Mouse (Mus musculus) cerebellum, postnatal 36 days (tissue): ENCODE results near the gene Cdc26.

Experiments
- DNase-seq, 2 experiments: peaks; one replicate each; pipeline ENCODE4 v3.0.0; 2021 to 2022; ENCODE audit warnings: mixed read lengths in 2 of 2

Cdc26 gene

DNA sequence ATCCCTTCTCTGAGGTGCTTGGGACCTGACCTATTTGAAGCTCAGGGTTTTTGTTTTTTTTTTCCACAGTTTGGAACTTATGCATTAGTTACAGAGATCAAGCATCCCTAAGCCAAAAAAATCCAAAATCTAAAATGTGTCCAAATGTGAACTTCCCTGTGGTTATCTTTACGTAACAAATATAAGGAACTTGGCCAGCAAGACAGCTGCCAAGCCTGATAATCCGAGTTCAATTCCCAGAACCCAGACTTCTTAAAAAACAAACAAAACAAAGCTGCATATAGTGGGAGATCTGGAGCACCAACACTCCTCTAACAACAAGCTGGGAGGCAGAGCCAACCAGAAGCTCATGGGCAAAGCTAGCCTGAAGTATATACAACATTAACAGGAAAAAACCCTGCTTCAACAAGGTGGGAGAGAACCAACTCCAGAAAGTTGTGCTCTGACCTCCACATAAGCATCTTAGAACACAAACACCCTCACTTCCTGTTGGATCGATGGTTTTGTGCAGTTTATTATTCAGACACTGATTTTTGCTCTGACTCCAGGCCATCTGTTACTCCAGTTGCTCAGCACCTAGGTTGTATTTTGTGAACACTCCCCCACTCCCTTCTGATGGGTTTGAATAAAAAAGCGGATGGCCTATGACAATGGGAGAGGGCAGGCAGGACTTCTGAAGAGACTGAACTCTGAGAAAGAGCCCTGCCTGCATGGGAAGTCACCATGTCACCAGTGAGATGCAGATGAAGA lies 10.7 kb downstream of the Cdc26 start:
- no peak for DNase-seq

DNA sequence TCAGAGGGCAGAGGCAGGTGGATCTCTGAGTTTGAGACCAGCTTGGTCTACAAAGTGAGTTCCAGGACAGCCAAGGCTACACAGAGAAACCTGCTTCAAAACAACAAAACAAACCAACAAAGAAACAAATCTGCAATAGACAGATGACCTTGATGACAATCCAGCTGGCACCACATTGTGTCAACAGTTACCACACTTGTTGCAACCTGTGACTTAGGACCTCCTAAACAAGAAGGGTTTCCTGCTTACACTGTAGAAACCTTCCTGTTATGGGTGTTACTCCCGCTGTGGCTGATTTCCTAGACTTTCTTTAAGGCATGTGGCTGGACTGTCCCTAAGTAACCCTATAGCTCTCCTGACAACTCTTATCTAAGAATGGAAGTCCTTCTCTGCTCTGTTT lies 12.6 kb downstream of the Cdc26 start:
- DNase-seq, result no peak

DNA sequence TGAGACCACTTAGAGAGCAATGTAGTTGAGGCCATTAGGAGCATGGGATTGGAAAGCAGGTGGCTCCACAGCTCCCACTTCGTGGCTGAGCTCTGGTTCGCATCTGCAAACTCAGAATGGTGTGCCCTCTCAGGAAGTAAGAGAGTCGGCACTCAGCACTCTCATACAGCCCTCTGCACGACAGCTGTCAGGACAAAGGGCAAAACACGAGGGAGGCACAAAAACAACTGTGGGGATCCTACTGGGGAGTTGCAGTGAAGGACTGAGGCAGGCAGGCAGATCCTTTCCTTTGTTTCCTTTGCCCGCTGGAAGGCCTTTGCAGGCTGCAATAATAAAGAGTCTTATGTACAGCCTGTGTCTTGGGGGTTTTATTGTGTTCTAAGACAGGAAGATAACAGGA lies 15.0 kb downstream of the Cdc26 start:
- no peak for DNase-seq

DNA sequence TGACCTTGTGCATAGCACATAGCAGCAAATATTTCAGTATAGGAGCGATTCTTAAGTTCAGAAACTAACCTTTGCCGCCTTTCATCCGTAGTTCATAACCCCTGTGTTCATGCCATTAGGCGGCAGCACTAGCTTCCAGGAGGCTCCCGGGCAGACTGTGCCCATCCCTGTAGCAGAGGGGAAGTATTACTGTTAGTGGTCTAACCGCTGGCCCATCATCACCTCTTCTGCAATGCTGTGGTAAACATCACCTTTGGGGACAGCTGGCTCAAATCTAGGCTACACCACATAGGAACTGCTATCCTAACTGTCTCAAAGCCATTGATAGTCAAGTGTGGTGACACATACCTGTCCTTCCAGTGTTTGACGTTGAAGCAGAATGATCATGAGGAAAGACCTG lies 16.6 kb downstream of the Cdc26 start:
- no peak for DNase-seq

DNA sequence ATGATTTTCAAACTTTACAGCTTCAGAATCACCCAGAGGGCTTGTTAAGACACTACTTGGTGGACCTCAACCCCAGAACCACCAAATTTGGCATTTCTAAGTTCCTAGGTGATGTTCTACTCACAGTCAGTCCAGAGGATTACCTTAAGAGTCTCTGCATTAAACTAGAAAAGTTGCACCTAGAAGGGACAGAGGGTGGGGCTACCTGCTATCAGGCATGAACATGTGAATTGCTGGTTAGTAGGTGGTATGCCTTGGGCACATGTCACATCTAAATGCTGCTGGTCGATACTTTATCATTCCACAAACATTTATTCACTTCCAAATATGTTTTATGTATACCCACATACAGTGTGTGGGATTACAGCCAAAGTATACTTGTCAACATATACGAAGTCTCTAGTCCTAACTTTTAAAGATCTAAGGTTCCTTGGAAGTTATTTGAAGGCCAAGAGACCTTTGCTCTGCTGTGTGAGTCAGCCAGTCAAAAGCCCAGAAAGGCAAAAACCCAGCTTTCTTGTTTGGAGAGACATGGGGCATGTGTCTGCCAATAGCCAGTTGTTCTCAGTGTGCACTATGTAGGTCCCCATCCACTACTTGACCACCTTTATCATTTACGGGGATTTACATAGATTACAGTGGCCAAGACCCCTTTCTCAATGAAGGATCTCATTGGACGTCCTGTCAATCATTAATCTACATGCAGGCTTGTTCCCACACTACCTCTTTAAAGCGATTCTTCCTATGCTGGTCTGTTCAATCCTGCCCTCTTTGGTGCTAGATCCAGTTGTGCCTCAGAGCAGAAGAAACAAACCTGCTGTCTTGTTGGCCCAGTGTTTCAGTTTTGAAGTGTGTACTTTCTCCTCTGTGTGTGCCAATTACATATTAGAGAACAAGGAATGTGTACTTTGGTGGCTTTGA lies 18.6 kb downstream of the Cdc26 start:
- no peak for DNase-seq

DNA sequence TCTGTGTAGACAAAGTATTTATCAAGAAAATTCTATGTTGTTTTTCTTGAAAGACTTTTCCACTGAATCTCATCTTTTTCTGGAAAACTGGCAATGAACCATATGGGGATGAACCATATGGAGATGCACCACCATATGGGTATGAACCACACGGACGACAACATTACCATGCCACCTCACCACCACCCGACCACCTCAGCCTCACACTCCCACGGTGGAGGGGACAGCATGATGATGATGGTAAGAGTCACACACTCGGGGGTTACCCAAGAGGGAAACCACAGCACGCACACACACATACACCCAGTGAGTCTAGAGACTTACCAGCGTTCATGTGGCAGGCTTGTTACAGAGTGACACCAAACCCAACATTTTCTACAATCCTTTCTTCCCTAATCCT lies 23.0 kb downstream of the Cdc26 start:
- no peak for DNase-seq

DNA sequence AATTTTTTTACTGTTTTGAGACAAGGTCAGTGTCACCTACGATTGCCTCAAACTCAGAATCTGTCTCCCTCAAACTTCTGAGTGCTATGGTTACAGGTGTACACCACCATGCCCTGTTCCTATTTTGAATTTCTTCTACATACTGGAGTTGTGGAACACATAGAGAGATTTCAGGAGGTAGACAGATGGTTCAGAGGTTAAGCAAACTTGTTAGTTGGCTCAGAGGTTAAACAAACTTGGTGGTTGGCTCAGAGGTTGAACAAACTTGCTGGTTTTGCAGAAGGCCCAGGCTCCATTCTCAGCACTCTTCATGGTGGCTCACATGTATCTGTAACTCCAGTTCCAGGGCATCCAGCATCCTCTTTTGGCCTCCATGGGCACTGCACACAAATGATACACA lies 24.3 kb downstream of the Cdc26 start:
- no peak for DNase-seq

DNA sequence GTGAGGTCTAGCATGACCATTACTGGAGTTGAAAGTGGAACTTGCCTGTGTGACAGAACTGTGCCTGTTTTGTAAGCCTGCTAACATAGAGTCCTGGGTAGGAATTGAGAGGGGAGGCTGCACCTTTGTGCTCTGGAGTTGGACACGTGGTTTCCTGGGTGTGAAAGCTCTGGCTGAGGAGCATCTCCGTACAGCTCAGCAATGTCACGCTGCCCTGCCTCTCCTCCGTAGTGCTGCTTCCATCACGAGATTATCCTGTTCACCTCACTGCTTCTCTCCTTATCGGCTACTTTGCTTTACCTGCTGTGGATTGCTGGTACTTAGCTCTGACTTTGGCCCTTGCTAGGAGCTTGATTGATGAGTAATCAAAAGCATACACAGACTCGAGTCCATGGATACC lies 24.7 kb downstream of the Cdc26 start:
- no peak for DNase-seq

DNA sequence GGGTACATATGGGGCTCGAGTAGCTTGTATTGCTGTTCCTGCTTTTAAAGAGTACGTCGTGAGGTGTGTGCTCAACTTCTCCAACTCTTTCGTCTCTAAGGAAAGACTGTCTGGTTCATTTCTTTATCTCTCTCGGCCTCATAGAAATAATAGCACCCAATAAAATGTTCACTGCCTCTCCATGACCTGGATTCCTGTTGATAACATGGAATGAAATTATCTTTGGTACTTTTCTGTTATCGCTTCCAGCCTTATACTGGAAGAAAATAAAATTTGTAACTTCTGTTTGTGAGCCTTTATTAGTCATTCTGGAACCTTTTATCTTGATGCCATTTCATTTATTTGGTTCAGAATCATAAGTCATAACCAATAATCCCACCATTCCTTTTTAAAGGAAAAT lies 25.2 kb downstream of the Cdc26 start:
- no peak for DNase-seq

DNA sequence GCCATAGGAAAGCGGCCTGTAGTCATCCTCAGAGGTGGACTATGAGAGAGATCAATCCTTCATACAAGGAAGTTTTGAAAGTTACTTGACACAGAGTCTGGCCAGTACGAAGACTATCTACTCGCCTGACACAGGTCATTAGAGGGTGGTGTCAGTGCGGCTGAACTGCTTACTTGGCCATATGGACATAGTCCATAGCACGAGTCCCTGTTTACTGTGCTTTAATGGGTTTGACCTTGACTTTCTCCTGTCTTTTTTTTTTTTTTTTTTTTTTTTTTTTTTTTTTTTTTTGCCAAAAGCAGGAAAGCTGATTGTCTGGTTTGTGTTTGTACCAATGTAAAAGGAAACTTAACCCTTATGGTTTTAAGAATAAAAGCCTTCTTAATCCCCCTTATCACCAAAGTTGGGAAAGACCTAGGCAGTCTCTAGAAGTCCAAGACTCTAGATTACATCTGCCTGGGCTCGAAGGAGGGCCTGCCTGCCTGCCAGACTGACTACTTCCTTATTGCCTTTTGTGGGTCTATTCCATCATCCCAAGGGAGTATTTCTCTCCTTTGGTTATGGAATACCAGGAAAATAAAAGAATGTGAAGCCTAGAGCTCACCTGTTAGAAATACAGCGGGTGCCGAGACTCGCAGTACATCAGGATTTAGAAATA lies 28.6 kb downstream of the Cdc26 start:
- no peak for DNase-seq

DNA sequence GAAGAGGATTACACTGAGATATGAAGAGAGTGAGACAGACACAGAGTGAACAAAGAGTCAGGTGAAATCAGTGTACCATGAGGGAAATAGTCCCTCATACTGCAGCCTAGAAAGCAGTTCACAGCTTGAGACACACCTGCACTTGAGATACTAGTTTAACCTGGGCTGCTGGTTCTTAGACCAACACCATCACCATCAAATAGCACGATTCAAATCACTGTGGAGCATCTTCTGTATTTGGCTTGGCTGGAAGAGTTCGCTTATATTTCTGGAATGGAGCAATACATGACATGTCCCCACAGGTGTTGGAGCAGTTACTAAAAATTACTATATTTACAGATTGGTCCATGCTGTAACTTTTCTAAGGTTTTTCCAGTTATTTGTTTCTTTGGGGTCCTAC lies 32.3 kb downstream of the Cdc26 start:
- no peak for DNase-seq

DNA sequence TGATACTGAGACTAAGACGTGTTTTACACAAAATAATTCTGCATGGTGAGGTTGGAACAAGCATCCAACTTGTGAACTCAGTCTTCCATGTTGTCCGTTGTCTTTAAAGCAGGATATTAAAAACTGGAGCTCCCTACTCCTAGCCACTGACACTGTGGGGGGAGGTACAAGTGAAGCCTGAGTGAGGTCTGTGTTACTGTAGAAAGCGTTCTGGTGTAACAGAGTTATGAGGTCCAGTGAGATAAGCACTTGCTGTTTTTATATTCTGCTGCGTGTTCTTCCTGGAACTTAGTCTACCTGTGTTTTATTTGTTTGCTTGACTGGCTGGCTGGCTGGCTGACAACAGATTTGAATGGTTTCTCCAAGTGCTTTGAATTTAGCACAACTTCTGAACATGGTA lies 34.1 kb downstream of the Cdc26 start:
- no peak for DNase-seq

DNA sequence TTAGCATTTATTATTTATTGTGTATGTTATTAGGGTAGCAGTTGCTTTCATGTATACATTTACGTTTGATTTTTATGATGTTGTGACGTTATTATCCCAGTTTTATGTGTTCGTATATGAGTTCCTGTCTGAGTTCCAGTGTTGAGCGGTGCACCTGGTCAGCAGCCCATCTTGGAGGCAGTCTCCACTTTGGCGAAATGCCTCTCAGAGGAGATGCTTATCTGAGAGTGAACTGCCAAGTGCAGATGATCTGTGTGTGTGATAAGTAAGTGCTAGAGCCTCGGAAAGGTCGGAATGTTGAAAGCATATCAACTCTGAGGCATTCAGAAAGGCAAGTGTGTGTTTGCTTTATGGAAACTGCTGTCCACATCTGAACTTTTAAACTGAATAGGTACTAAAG lies 34.8 kb downstream of the Cdc26 start:
- DNase-seq, result no peak

DNA sequence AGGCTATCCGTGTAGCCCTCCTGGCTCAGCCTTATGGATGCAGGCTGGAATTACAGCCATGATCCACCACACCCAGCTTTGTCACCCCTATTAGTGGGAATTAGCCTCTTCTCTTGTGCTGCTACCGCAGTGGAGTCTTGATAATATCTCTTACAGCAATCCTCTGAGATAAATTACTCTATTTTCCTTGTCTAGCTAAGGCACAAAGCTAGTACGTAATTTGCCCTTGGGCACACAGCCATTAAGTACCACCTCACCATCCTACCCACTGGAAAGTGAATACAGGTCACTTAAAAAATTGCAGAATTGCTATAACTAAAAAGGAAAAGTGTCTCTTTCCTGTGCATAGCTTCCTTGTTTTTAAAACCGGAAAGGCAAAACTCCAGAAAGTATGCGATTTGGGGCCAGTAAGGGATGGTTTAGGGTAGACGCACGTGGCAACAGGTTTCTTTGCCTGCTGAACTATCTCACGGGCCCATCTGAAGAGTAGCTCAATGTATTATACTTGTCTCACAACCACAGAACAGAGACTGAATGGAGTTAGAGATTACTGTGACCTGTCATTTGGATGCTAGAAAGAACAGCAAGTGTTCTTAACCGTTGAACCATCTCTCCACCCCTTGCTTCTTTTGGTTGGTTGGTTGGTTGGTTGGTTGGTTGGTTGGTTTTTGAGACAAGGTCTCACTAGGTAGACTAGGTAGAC lies 35.5 kb downstream of the Cdc26 start:
- DNase-seq, result no peak

DNA sequence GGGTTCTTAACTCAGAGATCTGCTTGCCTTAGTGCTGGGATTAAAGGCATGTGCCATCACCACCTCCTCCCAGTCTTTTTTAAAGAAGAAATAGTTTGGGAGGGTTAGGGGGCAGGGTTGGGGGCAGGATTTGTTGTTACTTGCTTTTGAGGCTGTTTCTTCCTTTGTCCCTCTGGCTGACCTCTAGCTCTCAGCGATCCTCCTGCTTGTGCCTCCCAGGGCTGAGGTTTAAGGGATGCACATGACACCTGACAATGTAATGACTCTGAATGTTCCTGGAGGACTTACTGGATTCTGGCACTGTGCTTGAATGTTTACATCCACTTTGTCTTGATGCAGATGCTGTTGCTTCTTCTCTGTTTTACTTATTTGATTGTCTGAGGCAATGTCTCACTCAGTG lies 36.0 kb downstream of the Cdc26 start:
- no peak for DNase-seq

DNA sequence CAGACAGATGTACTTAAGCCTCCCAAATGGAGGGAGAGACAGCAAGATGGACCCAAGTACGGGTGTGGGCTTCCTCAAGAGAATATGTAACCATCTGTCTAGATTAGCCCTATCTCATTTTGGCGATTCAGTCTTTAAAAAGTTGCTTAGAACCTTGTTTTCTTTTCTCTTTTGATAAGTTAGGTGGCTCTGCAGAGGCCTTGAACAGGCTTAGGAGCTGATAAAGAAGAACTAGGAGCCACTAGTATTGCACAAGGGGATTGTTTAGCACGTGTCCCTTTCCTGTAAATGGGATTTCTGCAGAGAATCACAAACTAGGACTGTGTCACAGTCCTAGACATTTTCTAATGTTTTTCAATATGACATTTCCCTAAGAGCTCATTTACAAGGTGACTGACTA lies 39.4 kb downstream of the Cdc26 start:
- DNase-seq, result no peak

DNA sequence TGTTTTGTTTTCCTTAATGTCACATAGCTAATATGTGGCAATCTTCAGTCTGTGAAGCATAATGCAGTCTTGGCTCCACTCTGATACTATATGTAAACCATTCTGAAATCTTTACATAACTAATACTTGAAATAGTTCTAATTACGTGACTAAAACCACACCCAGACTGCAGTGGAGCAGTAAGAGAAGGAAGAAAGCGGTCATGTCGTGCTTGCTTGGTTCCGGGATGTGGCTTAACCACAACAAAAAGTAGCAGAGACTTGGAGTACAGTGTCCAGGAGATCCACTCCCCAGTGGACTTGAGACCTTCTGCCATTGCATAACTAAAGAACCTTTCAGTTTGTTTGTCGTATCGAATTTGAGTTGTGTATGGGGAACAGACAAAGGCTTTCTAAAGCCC lies 40.9 kb downstream of the Cdc26 start:
- DNase-seq, result no peak

DNA sequence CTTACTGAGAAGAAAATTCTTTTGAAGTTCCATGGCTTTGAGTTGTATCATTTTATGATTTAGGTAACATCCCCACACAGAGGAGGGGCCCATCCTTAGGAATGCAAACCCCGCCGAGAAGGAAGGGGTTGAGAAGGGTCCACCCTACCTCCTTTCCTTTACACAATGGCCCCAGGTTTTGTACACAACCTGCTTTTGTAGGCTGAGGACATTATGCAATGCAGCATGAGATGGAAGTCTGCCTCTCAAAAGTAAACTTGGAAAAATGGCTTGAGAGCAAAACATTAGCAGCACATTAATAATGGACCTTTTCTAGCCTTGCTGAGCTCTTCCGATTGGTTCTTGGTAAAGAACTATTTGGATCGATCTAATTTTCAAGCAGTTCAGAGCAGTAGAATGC lies 42.2 kb downstream of the Cdc26 start:
- no peak for DNase-seq

DNA sequence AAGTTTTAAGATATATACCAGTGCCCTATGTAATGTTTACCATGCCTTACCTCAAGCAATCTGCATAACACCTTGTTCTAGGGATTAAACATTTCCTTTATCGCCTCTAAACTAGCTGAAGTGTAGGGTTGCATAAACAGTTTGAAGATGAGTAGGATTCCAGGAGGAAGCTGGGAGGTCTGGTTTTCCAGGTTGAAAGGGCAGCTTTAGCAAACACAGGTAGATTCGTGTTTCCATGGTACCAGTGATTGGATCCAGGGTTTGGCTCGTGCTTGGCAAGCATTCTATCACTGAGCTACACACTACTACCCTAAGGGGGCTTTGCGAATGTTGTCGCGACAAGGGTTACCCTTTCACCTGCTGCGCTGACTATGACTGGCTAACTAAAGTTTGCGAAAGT lies 44.1 kb downstream of the Cdc26 start:
- DNase-seq, result no peak

DNA sequence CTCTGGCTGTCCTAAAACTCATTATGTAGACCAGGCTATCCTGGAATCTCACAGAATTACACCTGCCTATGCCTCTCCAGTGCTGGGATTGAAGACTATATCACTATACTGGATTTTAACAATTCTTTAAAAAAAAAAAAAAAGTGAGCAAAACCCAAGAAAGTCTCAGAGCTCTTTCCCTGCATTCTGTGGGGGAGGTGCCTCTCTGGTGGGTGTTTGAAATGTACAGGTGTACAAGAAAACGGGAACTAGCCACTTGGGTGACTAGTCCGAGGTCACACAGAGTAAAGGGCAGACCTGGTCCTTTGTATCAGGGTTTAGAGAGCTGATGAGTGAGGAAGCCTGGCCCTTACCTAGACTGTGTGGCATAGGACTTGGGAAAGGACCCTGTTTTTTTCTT lies 46.0 kb downstream of the Cdc26 start:
- no peak for DNase-seq

DNA sequence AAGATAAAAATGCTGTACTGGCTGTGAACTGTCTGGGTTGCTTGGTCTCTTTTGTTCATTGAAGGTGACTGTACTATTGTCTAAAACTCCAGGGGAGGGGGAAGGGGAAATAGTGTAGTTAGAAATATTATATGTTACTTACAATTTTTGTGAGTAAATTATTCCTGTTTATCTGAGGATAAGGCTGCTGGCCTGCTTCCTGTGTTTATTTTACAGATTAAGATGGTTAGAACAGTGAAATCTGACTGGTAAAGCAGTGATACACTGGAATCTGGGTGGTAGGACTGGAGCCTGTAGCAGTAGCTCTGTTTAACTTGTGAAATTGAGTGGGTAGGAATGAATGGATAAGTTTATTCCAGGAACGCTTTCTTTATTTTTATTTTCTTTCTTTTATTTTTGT lies 46.4 kb downstream of the Cdc26 start:
- no peak for DNase-seq

DNA sequence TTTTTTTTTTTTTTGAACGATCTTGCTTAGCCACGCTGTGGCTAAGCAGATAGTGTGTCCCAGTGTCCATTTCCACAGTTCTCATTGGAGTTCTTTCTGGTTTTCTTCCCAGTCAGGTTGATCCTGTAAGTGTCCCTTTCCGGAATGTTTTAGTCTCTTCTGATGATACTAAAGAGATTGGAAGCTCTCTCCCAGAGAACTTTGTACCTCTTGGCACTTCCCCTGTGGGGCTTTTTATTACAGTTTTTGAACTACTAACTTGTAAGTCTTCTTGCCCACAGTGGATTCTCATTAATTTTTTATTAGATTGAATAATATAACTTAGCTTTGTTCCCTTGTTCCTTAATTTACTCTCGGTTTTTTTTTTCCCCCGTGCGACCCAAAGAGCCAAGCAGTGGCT lies 46.9 kb downstream of the Cdc26 start:
- no peak for DNase-seq

DNA sequence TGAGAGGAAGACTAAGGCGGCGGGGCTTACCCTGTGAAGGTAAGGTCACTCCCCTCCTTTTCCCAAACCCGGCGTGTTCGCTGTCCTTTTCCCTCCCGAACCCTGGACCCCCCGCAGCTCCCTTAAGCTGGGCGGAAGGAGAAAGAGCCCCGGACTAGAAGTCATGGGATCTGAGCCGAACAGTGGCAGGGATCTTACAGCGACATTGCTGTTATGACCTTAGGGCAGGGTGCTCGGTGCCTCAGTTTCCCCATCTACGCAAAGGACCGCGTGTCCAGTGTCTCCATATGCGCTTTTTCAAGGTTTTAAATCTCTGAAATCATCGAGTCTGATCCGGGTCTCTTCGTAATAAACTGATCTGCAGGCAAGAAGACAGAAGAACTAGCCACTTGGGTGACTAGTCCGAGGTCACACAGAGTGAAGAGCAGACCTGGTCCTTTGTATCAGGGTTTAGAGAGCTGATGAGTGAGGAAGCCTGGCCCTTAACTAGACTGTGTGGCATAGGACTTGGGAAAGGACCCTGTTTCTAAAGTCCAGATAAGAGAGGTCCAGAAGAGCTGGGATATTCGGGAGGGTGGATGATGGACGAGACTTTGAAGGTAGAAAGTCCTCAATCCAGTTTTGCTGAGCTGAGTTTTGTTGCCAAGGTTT lies 47.5 kb downstream of the Cdc26 start:
- no peak for DNase-seq
